Mouse (Mus musculus): ENCODE data around the gene Ptgr1.

The Ptgr1 gene

GRCm38 (mm10) chr4:58925664-58926063, 61.3 kb downstream of the Ptgr1 start:
- DNase-seq: no peak

GRCm38 (mm10) chr4:58923933-58924332, 63.0 kb downstream of the Ptgr1 start:
- DNase-seq: no peak
